Mouse (Mus musculus): ENCODE data around the gene Rars2. TPM values are rescaled to one million over a fixed set of nuclear protein-coding genes. Genes with fewer than 3 reads are reported as not detected.

Gene Rars2
- polyA plus RNA-seq, 1 experiment, result 15.4 TPM

DNA sequence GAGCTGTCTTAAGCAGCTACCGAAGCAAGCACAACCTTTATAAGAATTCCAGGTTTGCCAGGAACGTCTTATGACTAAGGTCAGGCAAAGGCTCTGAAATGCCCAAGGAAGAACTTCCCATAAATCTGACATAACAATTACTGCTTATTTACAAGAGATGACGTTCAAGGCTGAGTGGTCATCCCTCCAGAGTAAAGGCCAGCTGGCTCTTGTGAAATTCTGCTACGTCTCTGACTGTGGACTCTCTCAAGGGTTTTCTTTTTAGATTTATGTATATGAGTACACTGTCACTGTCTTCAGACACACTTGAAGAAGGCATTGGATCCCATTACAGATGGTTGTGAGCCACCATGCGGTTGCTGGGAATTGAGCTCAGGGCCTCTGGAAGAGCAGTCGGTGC is 11.6 kb downstream of the Rars2 start:
- Histone ChIP-seq H3K4me2 (ENCODE audit: low read depth) (no peak overlapping the region), H3K27me3 (ENCODE audit: control insufficient read depth, insufficient read depth, insufficient read length) (no peaks in the 10 kb centered on the region), H3K36me3 (ENCODE audit: control insufficient read depth, insufficient read depth) (peaks cover 26% of the 10 kb centered on the region), H3ac (ENCODE audit: control insufficient read depth, insufficient read length) (no peak overlapping the region), H3K79me2 (ENCODE audit: control insufficient read depth, insufficient read depth) (no peaks in the 10 kb centered on the region), H3K4me3 (no peak overlapping the region)
- TF ChIP-seq SRF (IDR thresholded peaks at IDR 0.05; ENCODE audit: control insufficient read depth, insufficient read length, low read depth), result no peak

DNA sequence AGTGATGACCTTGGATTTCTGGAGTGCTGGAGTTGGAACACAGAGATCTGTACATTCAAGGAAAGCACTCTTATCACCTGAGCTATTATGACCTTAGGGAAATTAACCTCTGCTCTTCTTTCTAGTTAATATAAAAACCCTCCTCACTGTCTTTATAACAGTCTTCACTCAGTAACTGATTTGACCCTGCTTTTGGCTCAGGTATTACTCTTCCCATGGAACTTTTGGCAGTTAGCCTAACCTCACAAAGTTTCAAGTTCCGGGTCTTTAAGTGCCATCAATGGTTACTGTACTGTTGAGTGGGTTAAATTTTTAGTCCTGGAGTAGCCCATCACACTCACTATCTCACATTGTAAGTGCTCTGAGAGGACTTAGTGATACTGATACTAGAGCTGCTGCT is 15.2 kb downstream of the Rars2 start:
- Histone ChIP-seq H3K4me3 (no peak overlapping the region), H3K79me2 (ENCODE audit: control insufficient read depth, insufficient read depth) (no peaks in the 10 kb centered on the region), H3K4me2 (ENCODE audit: low read depth) (no peak overlapping the region), H3K27me3 (ENCODE audit: control insufficient read depth, insufficient read depth, insufficient read length) (no peaks in the 10 kb centered on the region), H3K36me3 (ENCODE audit: control insufficient read depth, insufficient read depth) (peaks cover 11% of the 10 kb centered on the region), H3ac (ENCODE audit: control insufficient read depth, insufficient read length) (no peak overlapping the region)
- TF ChIP-seq POLR2AphosphoS2 (IDR thresholded peaks at IDR 0.05; ENCODE audit: insufficient read length, low read depth) (no peak), MYOG (IDR thresholded peaks at IDR 0.05; ENCODE audit: control insufficient read depth in 1 of 3, insufficient read depth in 1 of 3, insufficient read length in 2 of 3, low read depth in 2 of 3) (no peak), REST (IDR thresholded peaks at IDR 0.05; ENCODE audit: insufficient read depth, insufficient read length) (no peak), POLR2A (IDR thresholded peaks at IDR 0.05; ENCODE audit: insufficient read length, low read depth) (no peak), E2F4 (IDR thresholded peaks at IDR 0.05; ENCODE audit: insufficient read depth) (no peak), TCF12 (IDR thresholded peaks at IDR 0.05; ENCODE audit: insufficient read depth, poor library complexity, severe bottlenecking) (no peak), CEBPB (IDR thresholded peaks at IDR 0.05; ENCODE audit: insufficient read depth, poor library complexity, severe bottlenecking) (no peak), TCF3 (IDR thresholded peaks at IDR 0.05; ENCODE audit: insufficient read length, low read depth) (no peak), SRF (IDR thresholded peaks at IDR 0.05; ENCODE audit: control insufficient read depth, insufficient read length, low read depth) (no peak), MYOD1 (IDR thresholded peaks at IDR 0.05; ENCODE audit: control insufficient read depth in 1 of 3, insufficient read length in 2 of 3, low read depth in 2 of 3) (no peak), MAX (IDR thresholded peaks at IDR 0.05; ENCODE audit: low read depth) (no peak), USF1 (IDR thresholded peaks at IDR 0.05; ENCODE audit: low read depth) (no peak)

DNA sequence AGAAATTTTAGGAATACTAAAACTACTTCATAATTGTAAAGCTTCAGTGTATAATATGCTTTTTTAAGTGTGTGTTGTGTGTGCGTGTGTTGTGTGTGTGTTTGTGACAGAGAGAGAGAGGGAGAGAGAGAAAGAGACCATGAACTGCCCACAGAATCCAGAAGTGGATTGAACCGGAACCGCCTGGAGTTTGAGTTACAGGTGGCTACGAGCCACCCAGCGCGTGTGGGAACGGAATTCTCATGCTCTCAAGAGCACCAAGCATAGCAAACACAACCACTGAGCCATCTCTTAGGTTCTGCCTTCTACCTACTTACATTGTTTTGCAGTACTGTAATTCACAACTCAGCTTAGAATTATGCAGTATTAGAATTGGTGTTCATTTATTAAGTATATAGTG is 19.4 kb downstream of the Rars2 start:
- no peak overlapping the region for H3K4me2 ChIP-seq (ENCODE audit: low read depth)
- H3K27me3 ChIP-seq (ENCODE audit: control insufficient read depth, insufficient read depth, insufficient read length), result no peaks in the 10 kb centered on the region
- H3ac ChIP-seq (ENCODE audit: control insufficient read depth, insufficient read length), result no peak overlapping the region
- no peak overlapping the region for H3K4me3 ChIP-seq
- TF ChIP-seq POLR2AphosphoS2 (IDR thresholded peaks at IDR 0.05; ENCODE audit: insufficient read length, low read depth) (no peak), TCF3 (IDR thresholded peaks at IDR 0.05; ENCODE audit: insufficient read length, low read depth) (no peak), CEBPB (IDR thresholded peaks at IDR 0.05; ENCODE audit: insufficient read depth, poor library complexity, severe bottlenecking) (no peak), TCF12 (IDR thresholded peaks at IDR 0.05; ENCODE audit: insufficient read depth, poor library complexity, severe bottlenecking) (no peak), POLR2A (IDR thresholded peaks at IDR 0.05; ENCODE audit: insufficient read length, low read depth) (no peak), MYOG (IDR thresholded peaks at IDR 0.05; ENCODE audit: control insufficient read depth in 1 of 3, insufficient read depth in 1 of 3, insufficient read length in 2 of 3, low read depth in 2 of 3) (no peak), USF1 (IDR thresholded peaks at IDR 0.05; ENCODE audit: low read depth) (no peak), MAX (IDR thresholded peaks at IDR 0.05; ENCODE audit: low read depth) (no peak), MYOD1 (IDR thresholded peaks at IDR 0.05; ENCODE audit: control insufficient read depth in 1 of 3, insufficient read length in 2 of 3, low read depth in 2 of 3) (no peak), SRF (IDR thresholded peaks at IDR 0.05; ENCODE audit: control insufficient read depth, insufficient read length, low read depth) (no peak), REST (IDR thresholded peaks at IDR 0.05; ENCODE audit: insufficient read depth, insufficient read length) (no peak), E2F4 (IDR thresholded peaks at IDR 0.05; ENCODE audit: insufficient read depth) (no peak)
- no peaks in the 10 kb centered on the region for H3K79me2 ChIP-seq (ENCODE audit: control insufficient read depth, insufficient read depth)
- peaks cover 2% of the 10 kb centered on the region for H3K36me3 ChIP-seq (ENCODE audit: control insufficient read depth, insufficient read depth)

DNA sequence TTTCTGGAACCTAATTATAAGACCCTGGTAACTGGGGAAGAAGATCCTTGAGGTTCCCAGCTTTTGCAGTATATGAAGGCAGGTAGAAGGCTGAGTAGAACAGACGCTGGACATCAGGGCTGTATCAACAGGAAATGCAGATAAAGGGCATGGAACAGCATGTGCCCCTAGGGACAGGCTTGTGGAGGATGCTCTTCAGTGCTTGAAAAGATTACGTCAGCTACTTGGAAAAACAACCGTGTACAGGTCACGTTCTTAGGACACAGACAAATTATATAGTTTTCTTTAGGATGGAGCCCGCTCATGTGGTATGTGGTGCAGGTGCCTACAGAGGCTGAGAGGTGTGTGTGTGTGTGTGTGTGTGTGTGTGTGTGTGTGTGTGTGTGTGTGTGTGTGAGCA is 21.3 kb downstream of the Rars2 start:
- no peak for TF ChIP-seq USF1 (IDR thresholded peaks at IDR 0.05; ENCODE audit: low read depth)
- TF ChIP-seq TCF12 (IDR thresholded peaks at IDR 0.05; ENCODE audit: insufficient read depth, poor library complexity, severe bottlenecking), result no peak
- TF ChIP-seq CEBPB (IDR thresholded peaks at IDR 0.05; ENCODE audit: insufficient read depth, poor library complexity, severe bottlenecking), result no peak
- no peak for TF ChIP-seq POLR2A (IDR thresholded peaks at IDR 0.05; ENCODE audit: insufficient read length, low read depth)
- no peak for TF ChIP-seq E2F4 (IDR thresholded peaks at IDR 0.05; ENCODE audit: insufficient read depth)
- TF ChIP-seq MYOD1 (IDR thresholded peaks at IDR 0.05; ENCODE audit: control insufficient read depth in 1 of 3, insufficient read length in 2 of 3, low read depth in 2 of 3), result no peak
- TF ChIP-seq SRF (IDR thresholded peaks at IDR 0.05; ENCODE audit: control insufficient read depth, insufficient read length, low read depth), result no peak
- TF ChIP-seq MYOG (IDR thresholded peaks at IDR 0.05; ENCODE audit: control insufficient read depth in 1 of 3, insufficient read depth in 1 of 3, insufficient read length in 2 of 3, low read depth in 2 of 3), result no peak
- no peak for TF ChIP-seq TCF3 (IDR thresholded peaks at IDR 0.05; ENCODE audit: insufficient read length, low read depth)
- TF ChIP-seq MAX (IDR thresholded peaks at IDR 0.05; ENCODE audit: low read depth), result no peak
- no peak for TF ChIP-seq POLR2AphosphoS2 (IDR thresholded peaks at IDR 0.05; ENCODE audit: insufficient read length, low read depth)
- TF ChIP-seq REST (IDR thresholded peaks at IDR 0.05; ENCODE audit: insufficient read depth, insufficient read length), result no peak
- Histone ChIP-seq H3K36me3 (ENCODE audit: control insufficient read depth, insufficient read depth) (peaks cover 9% of the 10 kb centered on the region), H3K27me3 (ENCODE audit: control insufficient read depth, insufficient read depth, insufficient read length) (no peaks in the 10 kb centered on the region), H3ac (ENCODE audit: control insufficient read depth, insufficient read length) (no peak overlapping the region), H3K4me2 (ENCODE audit: low read depth) (no peak overlapping the region), H3K4me3 (no peak overlapping the region), H3K79me2 (ENCODE audit: control insufficient read depth, insufficient read depth) (no peaks in the 10 kb centered on the region)

DNA sequence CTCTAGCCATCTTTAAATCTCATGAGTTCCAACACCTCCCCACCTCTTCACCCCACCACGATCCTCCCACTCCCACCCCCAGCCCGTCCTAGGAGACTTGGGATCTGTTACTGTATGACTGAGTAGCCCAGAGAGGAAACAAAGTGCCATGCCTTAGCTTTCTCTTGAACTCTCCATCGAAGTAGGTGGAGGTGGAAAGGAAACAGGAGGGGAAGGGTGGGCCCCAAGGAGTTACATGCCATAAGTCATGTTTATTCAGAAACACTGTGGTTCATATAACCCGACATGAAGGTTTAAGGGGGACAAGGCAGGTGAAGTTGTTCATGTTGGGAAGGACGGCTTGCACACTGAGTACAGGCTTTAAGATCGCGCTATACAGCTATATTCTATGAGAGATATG is 22.6 kb downstream of the Rars2 start:
- H3K36me3 ChIP-seq (ENCODE audit: control insufficient read depth, insufficient read depth), result peaks cover 10% of the 10 kb centered on the region
- no peak for TF ChIP-seq E2F4 (IDR thresholded peaks at IDR 0.05; ENCODE audit: insufficient read depth)
- no peak for TF ChIP-seq TCF12 (IDR thresholded peaks at IDR 0.05; ENCODE audit: insufficient read depth, poor library complexity, severe bottlenecking)
- no peak for TF ChIP-seq POLR2A (IDR thresholded peaks at IDR 0.05; ENCODE audit: insufficient read length, low read depth)
- TF ChIP-seq MAX (IDR thresholded peaks at IDR 0.05; ENCODE audit: low read depth), result no peak
- TF ChIP-seq CEBPB (IDR thresholded peaks at IDR 0.05; ENCODE audit: insufficient read depth, poor library complexity, severe bottlenecking), result no peak
- TF ChIP-seq USF1 (IDR thresholded peaks at IDR 0.05; ENCODE audit: low read depth), result no peak
- no peak for TF ChIP-seq POLR2AphosphoS2 (IDR thresholded peaks at IDR 0.05; ENCODE audit: insufficient read length, low read depth)
- no peak for TF ChIP-seq SRF (IDR thresholded peaks at IDR 0.05; ENCODE audit: control insufficient read depth, insufficient read length, low read depth)
- H3K27me3 ChIP-seq (ENCODE audit: control insufficient read depth, insufficient read depth, insufficient read length), result no peaks in the 10 kb centered on the region

More for the DNA sequence above, 22.6 kb downstream of the Rars2 start:
- Histone ChIP-seq H3K79me2 (ENCODE audit: control insufficient read depth, insufficient read depth) (no peaks in the 10 kb centered on the region), H3K4me3 (no peak overlapping the region), H3ac (ENCODE audit: control insufficient read depth, insufficient read length) (no peak overlapping the region), H3K4me2 (ENCODE audit: low read depth) (no peak overlapping the region)
